Mouse (Mus musculus): ENCODE data around the gene Mgrn1.

Gene Mgrn1

GRCm38 (mm10) chr16:4907972-4908371 lies 21.9 kb downstream of the Mgrn1 start:
- no peak for DNase-seq (ENCODE audit: extremely low spot score)

GRCm38 (mm10) chr16:4909745-4910144 lies 23.7 kb downstream of the Mgrn1 start:
- DNase-seq (ENCODE audit: extremely low spot score), result no peak

- no peak for DNase-seq (ENCODE audit: extremely low spot score)
These were observed 24.7 kb downstream of the Mgrn1 start for GRCm38 (mm10) chr16:4910758-4911157.

GRCm38 (mm10) chr16:4912074-4912648 lies 26.1 kb downstream of the Mgrn1 start:
- DNase-seq (ENCODE audit: extremely low spot score), result no peak

- DNase-seq (ENCODE audit: extremely low spot score), result peak; percentile 19
These were observed 27.1 kb downstream of the Mgrn1 start for GRCm38 (mm10) chr16:4912907-4913782.

- DNase-seq (ENCODE audit: extremely low spot score), result peak; percentile 80
These were observed 28.0 kb downstream of the Mgrn1 start for GRCm38 (mm10) chr16:4913783-4914735.

- no peak for DNase-seq (ENCODE audit: extremely low spot score)
These were observed 29.9 kb downstream of the Mgrn1 start for GRCm38 (mm10) chr16:4915931-4916330.

GRCm38 (mm10) chr16:4916608-4917007 lies 30.6 kb downstream of the Mgrn1 start:
- DNase-seq (ENCODE audit: extremely low spot score), result no peak

- DNase-seq (ENCODE audit: extremely low spot score), result no peak
These were observed 34.5 kb downstream of the Mgrn1 start for GRCm38 (mm10) chr16:4920556-4920955.

- no peak for DNase-seq (ENCODE audit: extremely low spot score)
These were observed 36.4 kb downstream of the Mgrn1 start for GRCm38 (mm10) chr16:4922481-4922880.

GRCm38 (mm10) chr16:4923996-4924395 lies 37.9 kb downstream of the Mgrn1 start:
- DNase-seq (ENCODE audit: extremely low spot score), result no peak

GRCm38 (mm10) chr16:4927967-4928366 lies 41.9 kb downstream of the Mgrn1 start:
- no peak for DNase-seq (ENCODE audit: extremely low spot score)

- DNase-seq (ENCODE audit: extremely low spot score), result no peak
These were observed 42.4 kb downstream of the Mgrn1 start for GRCm38 (mm10) chr16:4928474-4928873.

- DNase-seq (ENCODE audit: extremely low spot score), result no peak
These were observed 46.4 kb downstream of the Mgrn1 start for GRCm38 (mm10) chr16:4932429-4932828.

- DNase-seq (ENCODE audit: extremely low spot score), result no peak
These were observed 49.4 kb downstream of the Mgrn1 start for GRCm38 (mm10) chr16:4935430-4935829.

GRCm38 (mm10) chr16:4935931-4936703 lies 50.1 kb downstream of the Mgrn1 start:
- DNase-seq (ENCODE audit: extremely low spot score), result no peak

- DNase-seq (ENCODE audit: extremely low spot score), result no peak
These were observed 51.5 kb downstream of the Mgrn1 start for GRCm38 (mm10) chr16:4937351-4938190.

GRCm38 (mm10) chr16:4938461-4938860 lies 52.4 kb downstream of the Mgrn1 start, which contains the start of gene Nudt16l1:
Gene Nudt16l1 (plus strand): TSS chr16:4938761.
- no peak for DNase-seq (ENCODE audit: extremely low spot score)

- DNase-seq (ENCODE audit: extremely low spot score), result peak; percentile 95
These were observed 52.9 kb downstream of the Mgrn1 start for GRCm38 (mm10) chr16:4938989-4939388.

- DNase-seq (ENCODE audit: extremely low spot score), result no peak
These were observed 53.4 kb downstream of the Mgrn1 start for GRCm38 (mm10) chr16:4939412-4939811.

Measured in embryo, embryonic 9.5 days (tissue).